Mouse (Mus musculus) bone marrow macrophage, adult 2 months (primary cell): ENCODE measurements around the gene Tor2a.

ENCODE experiments used
- CTCF ChIP-seq: IDR thresholded peaks from 2 replicates; pipeline ENCODE4 v1.5.1; 2012; ENCODE audit warnings: low read depth, mild to moderate bottlenecking, low read length, moderate library complexity
- POLR2A ChIP-seq: IDR thresholded peaks from 2 replicates; pipeline ENCODE4 v1.6.1; 2012; ENCODE audit warnings: mild to moderate bottlenecking, low read depth, low read length, borderline replicate concordance

GRCm38 (mm10) chr2:32709521-32710137 lies 47.4 kb upstream of the Tor2a start:
- TF ChIP-seq CTCF: no peak
- TF ChIP-seq POLR2A: no peak
